Mouse (Mus musculus) R1 (cell line): ENCODE measurements around the gene Sstr2.
A peak's percentile ranks its signal among the peaks of the same experiment; 100 is the strongest.

Source experiments
- DNase-seq: peaks from one replicate; pipeline ENCODE4 v3.0.0-alpha.2; 2018; ENCODE audit warnings: low read depth, low spot score

The Sstr2 gene

DNA sequence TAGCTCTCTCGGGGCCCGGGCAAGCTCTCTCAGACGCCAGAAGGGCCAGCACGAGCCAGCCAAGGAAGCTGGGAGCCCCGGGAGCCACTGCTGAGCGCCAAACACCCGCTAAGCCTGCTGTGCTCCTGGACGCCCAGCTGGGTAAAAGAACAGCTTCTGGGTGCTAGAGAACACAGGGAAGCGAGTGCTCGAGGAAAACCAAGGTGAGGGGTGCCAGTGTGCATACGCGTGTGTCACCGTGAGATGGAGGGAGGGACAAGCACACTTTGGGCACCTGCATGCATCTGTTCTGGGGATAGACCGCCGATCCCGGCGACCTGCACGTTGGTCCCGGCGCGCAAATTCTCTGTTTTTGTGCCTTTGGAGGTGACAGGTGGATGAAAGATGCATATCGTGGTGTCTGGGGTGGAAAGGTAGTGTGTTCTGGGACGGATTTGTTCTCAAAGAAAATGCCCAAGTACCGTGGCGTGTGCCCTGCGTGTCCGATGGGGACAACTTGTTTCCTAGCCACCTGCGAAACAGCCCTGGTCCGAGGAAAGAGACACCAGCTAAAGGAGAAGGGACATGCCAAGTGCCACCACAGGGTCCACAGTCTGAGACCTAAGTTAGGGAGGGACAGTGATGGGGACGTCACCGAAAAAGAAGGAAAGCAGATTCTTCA lies 408 bp downstream of the Sstr2 start:
- peak; percentile 35 for DNase-seq

DNA sequence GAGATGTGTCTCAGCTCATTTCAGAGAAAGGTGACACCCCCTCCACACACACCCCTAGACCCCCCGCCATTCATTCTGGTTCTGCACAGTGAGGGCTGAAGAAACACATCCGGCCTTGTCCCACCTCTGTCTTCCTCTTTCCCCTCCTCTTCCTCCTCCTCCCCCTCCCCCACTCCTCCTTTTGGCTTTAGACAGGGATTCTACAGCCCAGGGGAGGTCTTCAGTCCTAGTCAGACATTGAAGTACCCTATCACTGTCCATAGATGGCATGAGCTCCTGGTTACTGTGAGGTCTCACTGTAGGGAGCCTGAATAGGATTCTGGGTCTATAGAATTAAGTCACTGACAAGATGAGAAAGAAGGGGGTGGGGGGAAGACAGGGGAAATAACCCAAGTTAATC lies 1.9 kb downstream of the Sstr2 start:
- DNase-seq: no peak

- DNase-seq: no peak
Measured at GRCm38 (mm10) chr11:113622028-113622427, 2.9 kb downstream of the Sstr2 start.

GRCm38 (mm10) chr11:113625437-113625836 lies 6.3 kb downstream of the Sstr2 start:
- DNase-seq: no peak

DNA sequence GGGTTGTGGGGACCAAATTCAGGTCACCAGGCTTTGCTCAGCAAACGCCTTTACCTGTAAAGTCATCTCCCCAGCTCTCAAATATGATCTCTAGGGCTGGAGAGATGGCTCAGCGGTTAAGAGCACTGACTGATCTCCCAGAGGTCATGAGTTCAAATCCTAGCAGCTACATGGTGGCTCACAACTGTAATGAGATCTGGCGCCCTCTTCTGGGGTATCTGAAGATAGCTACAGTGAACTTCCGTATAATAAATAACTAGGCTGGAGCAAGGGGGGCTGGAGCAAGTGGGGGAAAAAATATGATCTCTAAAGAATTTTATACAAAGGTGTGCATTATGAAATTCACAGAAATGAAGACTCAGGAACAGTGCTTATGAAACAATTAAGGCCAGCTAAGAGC lies 8.6 kb downstream of the Sstr2 start:
- DNase-seq: peak; percentile 32

GRCm38 (mm10) chr11:113630642-113631041 lies 11.5 kb downstream of the Sstr2 start:
- peak; percentile 41 for DNase-seq

GRCm38 (mm10) chr11:113631302-113631701 lies 12.2 kb downstream of the Sstr2 start:
- no peak for DNase-seq

GRCm38 (mm10) chr11:113631862-113632261 lies 12.7 kb downstream of the Sstr2 start:
- DNase-seq: no peak

GRCm38 (mm10) chr11:113632303-113632702 lies 13.2 kb downstream of the Sstr2 start:
- DNase-seq: no peak

DNA sequence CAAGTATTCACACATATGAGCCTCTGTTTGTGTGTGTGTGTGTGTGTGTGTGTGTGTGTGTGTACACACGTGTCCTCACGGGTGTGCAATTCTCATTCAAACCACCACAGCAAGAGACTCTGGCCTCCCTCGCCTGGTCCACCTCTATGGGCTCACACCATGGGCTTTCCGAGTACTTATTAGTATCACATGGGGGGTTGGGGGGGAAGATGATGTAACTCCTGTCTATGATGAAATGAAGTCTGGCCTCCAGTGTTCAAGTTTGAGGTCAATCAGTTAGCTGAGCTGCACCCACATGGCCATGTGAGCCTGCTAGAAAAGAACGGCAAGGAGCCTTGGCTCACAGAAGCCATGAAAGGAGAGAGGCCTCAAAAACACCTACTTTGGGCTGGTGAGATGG lies 14.3 kb downstream of the Sstr2 start:
- no peak for DNase-seq

- no peak for DNase-seq
Measured at GRCm38 (mm10) chr11:113634699-113635121, 15.6 kb downstream of the Sstr2 start.

GRCm38 (mm10) chr11:113638680-113639079 lies 19.5 kb downstream of the Sstr2 start:
- no peak for DNase-seq

DNA sequence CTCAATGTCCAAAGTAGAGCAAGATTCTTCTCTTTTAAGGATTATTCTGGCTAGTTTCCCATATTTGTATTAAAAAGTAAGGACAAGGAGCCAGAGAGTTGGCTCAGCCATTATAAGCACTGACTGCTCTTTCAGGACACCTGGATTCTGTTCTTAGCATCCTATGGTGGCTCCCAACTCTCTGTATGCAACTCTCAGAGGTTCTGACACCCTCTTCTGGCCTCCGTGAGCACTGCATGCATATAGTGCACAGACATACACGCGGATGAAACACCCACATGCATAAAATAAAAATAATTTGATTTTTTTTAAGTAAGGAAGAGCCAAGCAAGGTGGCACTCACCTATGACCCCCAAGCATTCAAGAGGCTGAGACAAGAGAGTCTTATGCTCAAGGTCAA lies 26.0 kb downstream of the Sstr2 start:
- peak; percentile 51 for DNase-seq

DNA sequence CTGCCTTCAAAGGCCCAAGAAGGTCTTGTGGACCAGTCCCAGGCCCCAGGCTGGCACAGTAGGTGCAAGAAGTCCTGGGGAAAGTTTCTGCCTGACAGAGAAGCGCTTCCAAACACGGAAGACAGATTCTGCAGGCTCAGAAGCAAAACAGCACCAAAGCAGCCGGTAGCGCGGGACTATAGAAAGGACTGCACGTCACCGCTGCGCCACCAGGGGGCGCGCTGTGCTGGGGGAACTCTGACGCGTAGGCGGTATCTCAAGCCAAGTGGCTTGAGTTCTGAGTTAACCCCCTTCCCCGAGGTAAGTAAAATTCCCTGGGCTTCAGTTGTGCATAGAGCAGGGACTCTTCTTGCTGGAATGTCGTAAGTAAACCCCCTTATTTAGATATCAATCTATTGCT lies 29.0 kb downstream of the Sstr2 start:
- DNase-seq: peak; percentile 84

DNA sequence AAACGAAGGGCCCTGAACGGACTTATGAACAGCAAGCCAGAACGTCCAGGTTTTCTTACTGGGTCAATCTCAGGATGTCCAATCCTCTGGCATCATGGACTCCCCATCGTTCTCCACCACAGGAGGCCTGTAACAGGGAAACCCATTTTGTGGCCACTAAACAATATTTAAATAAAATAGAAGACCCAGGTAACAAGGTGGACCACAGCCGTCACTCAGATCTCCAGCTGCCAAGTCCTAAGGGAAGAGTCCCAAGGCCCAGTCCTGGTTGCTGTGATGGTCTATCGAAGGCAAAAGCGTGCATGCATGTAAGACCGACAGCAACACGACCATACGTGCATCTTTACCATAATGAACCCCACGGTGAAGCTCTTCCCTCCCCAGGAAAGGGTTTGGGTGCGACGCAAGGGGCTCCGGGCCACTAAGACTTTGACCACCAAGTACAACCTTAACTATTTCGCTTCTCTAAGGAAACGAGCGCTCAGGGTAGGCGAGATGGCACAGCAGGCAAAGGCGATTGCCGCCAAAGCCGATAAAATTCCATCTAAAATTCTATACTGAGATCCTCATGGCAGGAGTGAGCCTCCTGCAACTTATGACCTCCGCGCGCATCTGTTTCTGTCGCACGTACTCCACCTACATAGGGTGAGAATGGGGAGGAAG lies 29.7 kb downstream of the Sstr2 start, which contains the start of gene Cog1:
Gene Cog1, plus strand, starts transcription at position 480 of the 663 bp plus-strand sequence.
- no peak for DNase-seq

- peak; percentile 74 for DNase-seq
Measured at GRCm38 (mm10) chr11:113649353-113650210, 30.4 kb downstream of the Sstr2 start, which contains the start of gene Slc39a11. Slc39a11 (minus strand) TSS chr11:113650079.

- no peak for DNase-seq
Measured at GRCm38 (mm10) chr11:113651206-113651906, 32.2 kb downstream of the Sstr2 start.

- peak; percentile 80 for DNase-seq
Measured at GRCm38 (mm10) chr11:113651907-113652273, 32.7 kb downstream of the Sstr2 start.

GRCm38 (mm10) chr11:113652516-113652915 lies 33.4 kb downstream of the Sstr2 start:
- DNase-seq: no peak

DNA sequence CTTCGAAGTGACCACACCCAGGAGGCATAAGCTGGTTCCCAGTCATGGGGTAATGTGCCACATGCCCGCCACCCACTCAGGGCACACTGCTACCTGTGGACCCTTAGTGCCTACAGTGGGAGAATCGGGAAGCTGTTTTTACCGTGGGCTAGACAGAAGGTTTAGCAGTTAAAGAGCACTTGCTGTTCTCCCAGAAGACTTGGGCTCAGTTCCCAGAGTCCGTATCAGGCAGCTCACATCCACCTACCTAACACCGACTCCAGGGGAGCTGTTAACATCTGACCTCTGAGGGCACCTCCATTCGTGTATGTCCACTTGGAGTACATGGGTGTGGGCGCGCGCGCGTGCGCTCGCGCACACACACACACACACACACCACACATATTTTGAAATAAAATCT lies 35.0 kb downstream of the Sstr2 start:
- no peak for DNase-seq

GRCm38 (mm10) chr11:113654561-113655270 lies 35.6 kb downstream of the Sstr2 start:
- no peak for DNase-seq
